Mouse (Mus musculus) left cerebral cortex, adult 8-10 months (tissue): ENCODE results near the gene Tomm34. TPM values are rescaled to one million over a fixed set of nuclear protein-coding genes. Genes with fewer than 3 reads are reported as not detected.
A peak's percentile ranks its signal among the peaks of the same experiment; 100 is the strongest.
"Not testable (repeated sequence)": the region's sequence is repeated elsewhere in the genome, so short reads cannot be mapped to it uniquely, and the experiment has no call there.

Experiments used
- DNase-seq, 2 experiments: peaks; one replicate each; pipeline ENCODE4 v3.0.0; 2022; ENCODE audit warnings: low spot score in 2 of 2
- total RNA-seq, 4 experiments: library from RNA; stranded (reverse); gene quantifications; 2 replicates each; pipeline ENCODE4 v1.2.4; 2022

Gene Tomm34
- total RNA-seq, 4 experiments from 2014 or later, result 76.6 to 84.5 (median 81.5) TPM

- DNase-seq, result no peak
These were observed 6.0 kb upstream of the Tomm34 start for GRCm38 (mm10) chr2:164076874-164077425.

GRCm38 (mm10) chr2:164075088-164075487 lies 4.1 kb upstream of the Tomm34 start:
- DNase-seq, result no peak

DNA sequence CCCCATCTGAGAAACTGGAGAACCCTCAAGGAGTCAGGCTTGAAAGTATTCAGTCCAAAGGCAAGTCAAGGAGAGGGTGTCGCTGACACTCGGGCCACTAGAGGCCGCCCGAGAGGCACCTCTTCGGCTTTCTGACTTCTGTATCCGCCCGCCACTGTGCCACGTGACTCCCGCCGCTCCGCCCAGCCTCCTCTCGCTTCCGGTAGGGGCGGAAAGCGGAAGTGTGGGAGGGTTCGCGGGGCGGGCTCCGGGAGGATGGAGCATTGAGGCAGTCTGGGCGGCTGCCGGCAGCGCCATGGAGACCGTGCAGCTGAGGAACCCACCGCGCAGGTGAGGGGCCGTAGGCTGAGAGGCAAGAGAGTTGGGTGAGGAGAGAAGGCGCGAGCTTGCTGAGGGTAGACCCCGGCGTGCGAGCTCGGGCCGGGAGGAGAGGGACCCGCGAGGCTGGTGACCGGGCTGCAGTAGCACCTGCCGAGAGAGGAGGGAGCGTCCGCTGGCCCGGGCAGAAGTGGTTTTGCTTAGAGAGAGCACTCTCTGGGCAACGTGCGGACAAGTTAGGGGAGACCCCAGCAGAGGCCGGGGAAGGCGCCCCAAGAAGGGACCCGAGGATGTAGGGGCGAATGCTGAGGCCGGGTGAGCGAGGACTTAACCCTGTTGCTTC lies 3.1 kb upstream of the Tomm34 start:
- peak; percentile 94 to 96 for DNase-seq

DNA sequence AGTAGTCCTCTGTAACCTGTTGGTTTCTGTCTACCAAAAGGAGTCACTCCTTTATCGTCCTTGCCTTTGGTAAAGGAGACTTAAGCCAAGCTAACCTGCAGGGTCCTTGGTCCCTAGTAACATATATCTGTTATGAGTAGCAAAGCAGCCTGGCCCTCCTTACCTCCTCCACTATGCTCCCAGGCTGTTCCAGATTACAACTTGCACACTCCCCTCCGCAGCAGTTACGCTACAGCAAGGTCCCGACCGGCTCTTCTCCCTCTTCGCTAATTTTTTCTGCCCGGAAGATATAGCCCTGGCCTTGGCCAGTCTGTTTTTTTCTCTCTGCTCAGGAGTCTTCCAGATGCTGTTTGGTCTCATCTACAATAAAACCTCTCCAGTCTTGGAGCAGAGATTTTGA lies 2.2 kb upstream of the Tomm34 start:
- no peak for DNase-seq

- no peak for DNase-seq
These were observed 1.1 kb upstream of the Tomm34 start for GRCm38 (mm10) chr2:164072109-164072508.

GRCm38 (mm10) chr2:164071437-164071820 lies 460 bp upstream of the Tomm34 start:
- DNase-seq, result not testable (repeated sequence)

- DNase-seq, result peak; percentile 17 to 47
These were observed 716 bp downstream of the Tomm34 start, which contains the start of gene Stk4 for GRCm38 (mm10) chr2:164070142-164070764. Stk4 (plus strand) TSS chr2:164070322.

- no peak for DNase-seq
These were observed 11.2 kb downstream of the Tomm34 start for GRCm38 (mm10) chr2:164059634-164060235.

- DNase-seq, result no peak
These were observed 16.3 kb downstream of the Tomm34 start for GRCm38 (mm10) chr2:164054671-164055070.

GRCm38 (mm10) chr2:164053767-164054166 lies 17.2 kb downstream of the Tomm34 start:
- no peak for DNase-seq

GRCm38 (mm10) chr2:164047197-164047690 lies 23.7 kb downstream of the Tomm34 start:
- no peak for DNase-seq

GRCm38 (mm10) chr2:164041523-164041922 lies 29.4 kb downstream of the Tomm34 start:
- no peak for DNase-seq

GRCm38 (mm10) chr2:164040949-164041348 lies 30.0 kb downstream of the Tomm34 start:
- DNase-seq, result no peak

- DNase-seq, result no peak
These were observed 32.5 kb downstream of the Tomm34 start for GRCm38 (mm10) chr2:164038407-164039028.

DNA sequence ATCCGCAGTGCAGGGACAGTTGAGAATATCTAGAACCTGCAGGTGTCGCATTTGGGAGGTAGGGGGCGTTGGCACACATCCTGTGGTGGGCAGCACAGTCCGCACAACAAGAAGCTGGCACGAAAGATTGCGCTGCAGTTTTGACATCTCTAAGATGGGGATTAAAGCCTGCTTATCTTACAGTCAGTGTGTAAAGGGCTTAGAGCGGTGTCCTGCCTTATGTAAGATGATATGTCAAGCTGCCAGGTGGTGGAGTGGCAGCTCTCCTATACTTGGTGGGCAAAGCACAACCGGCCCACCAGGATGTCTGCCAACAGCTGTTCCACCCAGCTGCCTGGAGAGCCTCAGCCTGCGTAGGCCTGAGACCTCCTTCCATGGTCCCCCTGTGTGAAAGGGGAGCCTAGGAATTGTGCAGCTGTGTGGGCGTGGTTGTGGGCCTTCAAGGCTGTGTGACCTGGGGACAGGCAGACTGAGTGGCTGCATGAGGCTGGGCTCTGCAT lies 34.4 kb downstream of the Tomm34 start:
- no peak for DNase-seq

- DNase-seq, result no peak
These were observed 38.0 kb downstream of the Tomm34 start for GRCm38 (mm10) chr2:164032973-164033372.

DNA sequence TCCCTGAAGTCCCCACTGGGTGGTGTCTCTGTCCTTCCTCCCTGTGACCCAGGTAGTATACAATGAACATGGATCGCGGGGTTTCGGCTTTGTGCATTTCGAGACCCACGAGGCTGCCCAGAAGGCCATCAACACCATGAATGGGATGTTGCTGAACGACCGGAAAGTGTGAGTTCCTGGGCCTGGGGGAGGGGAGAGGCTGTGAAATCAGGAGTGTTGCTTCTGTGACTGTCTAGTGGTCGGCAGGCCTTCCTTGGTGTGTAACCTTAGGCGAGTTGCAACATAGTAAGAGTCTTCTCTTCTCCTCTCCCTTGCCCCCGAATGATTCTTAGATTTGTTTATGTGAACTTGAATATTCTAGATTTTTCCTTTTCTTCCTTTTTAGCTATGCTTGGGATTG lies 39.8 kb downstream of the Tomm34 start:
- DNase-seq, result no peak

- DNase-seq, result no peak
These were observed 45.8 kb downstream of the Tomm34 start, which contains the start of gene Pabpc1l for GRCm38 (mm10) chr2:164025150-164025549. Pabpc1l (plus strand) TSS chr2:164025450.

GRCm38 (mm10) chr2:164022104-164022503 lies 48.9 kb downstream of the Tomm34 start:
- no peak for DNase-seq

GRCm38 (mm10) chr2:164019943-164020342 lies 51.0 kb downstream of the Tomm34 start:
- DNase-seq, result no peak

DNA sequence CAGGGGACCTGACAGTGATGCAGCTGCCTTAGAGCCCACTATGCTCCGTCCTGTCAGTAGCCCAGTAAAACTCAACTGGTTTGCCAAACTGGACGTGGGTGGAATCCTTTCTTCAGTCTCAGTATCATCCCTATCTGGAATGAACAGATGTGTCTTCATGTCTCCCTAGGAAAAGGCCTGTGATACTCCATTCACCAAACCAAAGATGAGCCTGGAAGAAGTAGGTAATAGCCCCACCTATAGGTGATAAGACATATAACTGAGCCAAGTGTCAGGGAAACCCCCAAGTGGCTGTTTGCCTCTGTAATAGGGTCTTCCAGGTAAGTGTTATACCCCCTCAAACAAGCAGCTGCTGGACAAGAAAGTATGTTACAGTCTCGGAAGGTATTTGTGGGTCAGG lies 52.1 kb downstream of the Tomm34 start:
- DNase-seq, result no peak
